Mouse (Mus musculus) forebrain, embryonic 13.5 days (tissue): ENCODE results near the gene Ppm1f. TPM values are rescaled to one million over a fixed set of nuclear protein-coding genes. Genes with fewer than 3 reads are reported as not detected.
"Not testable (repeated sequence)": the region's sequence is repeated elsewhere in the genome, so short reads cannot be mapped to it uniquely, and the experiment has no call there.

Source experiments
- ATAC-seq: fragments of 200-750 bp; cut with Nextera tagmentation; 2 replicates; pipeline ENCODE4 v1.8.0; 2017
- H3K27ac ChIP-seq: fragments of 300-500 bp; sonication (generic); 2 replicates; pipeline ENCODE4 v1.5.1; 2015; ENCODE audit warnings: inconsistent platforms, mild to moderate bottlenecking, moderate library complexity
- H3K27me3 ChIP-seq: fragments of 300-500 bp; sonication (generic); 2 replicates; pipeline ENCODE4 v1.6.1; 2015; ENCODE audit warnings: mild to moderate bottlenecking, inconsistent platforms
- H3K36me3 ChIP-seq: fragments of 300-500 bp; sonication (generic); 2 replicates; pipeline ENCODE4 v1.6.1; 2015; ENCODE audit warnings: mild to moderate bottlenecking, inconsistent platforms; ENCODE audit not compliant: poor library complexity, severe bottlenecking
- H3K4me1 ChIP-seq: fragments of 300-500 bp; sonication (generic); 2 replicates; pipeline ENCODE4 v1.6.1; 2015; ENCODE audit warnings: inconsistent platforms
- H3K4me2 ChIP-seq: fragments of 300-500 bp; sonication (generic); 2 replicates; pipeline ENCODE4 v1.6.1; 2015; ENCODE audit warnings: inconsistent platforms, mild to moderate bottlenecking, moderate library complexity
- H3K4me3 ChIP-seq: fragments of 300-500 bp; sonication (generic); 2 replicates; pipeline ENCODE4 v1.5.1; 2015; ENCODE audit warnings: mild to moderate bottlenecking, inconsistent platforms
- H3K9ac ChIP-seq: fragments of 300-500 bp; sonication (generic); 2 replicates; pipeline ENCODE4 v1.6.1; 2015; ENCODE audit warnings: mild to moderate bottlenecking, inconsistent platforms
- H3K9me3 ChIP-seq: fragments of 300-500 bp; sonication (generic); replicated peaks from 2 replicates; pipeline ENCODE4 v1.6.1; 2016; ENCODE audit warnings: inconsistent platforms
- WGBS: fragments of 180-500 bp; shearing (Covaris S2); methylation state at CpG from one replicate; pipeline ENCODE4 v1.1.7; 2015; 5-methylcytosine and 5-hydroxymethylcytosine counted together
- polyA plus RNA-seq: library from polyadenylated mRNA; unstranded; fragments of >200 nt; fragmentation: Nextera tagmentation; extraction: Ambion mirVana; gene quantifications from 2 replicates; pipeline ENCODE4 v1.2.1, GENCODE M21; 2015

The Ppm1f gene
- 22.8 and 26.8 TPM in 2 replicates for polyA plus RNA-seq

DNA sequence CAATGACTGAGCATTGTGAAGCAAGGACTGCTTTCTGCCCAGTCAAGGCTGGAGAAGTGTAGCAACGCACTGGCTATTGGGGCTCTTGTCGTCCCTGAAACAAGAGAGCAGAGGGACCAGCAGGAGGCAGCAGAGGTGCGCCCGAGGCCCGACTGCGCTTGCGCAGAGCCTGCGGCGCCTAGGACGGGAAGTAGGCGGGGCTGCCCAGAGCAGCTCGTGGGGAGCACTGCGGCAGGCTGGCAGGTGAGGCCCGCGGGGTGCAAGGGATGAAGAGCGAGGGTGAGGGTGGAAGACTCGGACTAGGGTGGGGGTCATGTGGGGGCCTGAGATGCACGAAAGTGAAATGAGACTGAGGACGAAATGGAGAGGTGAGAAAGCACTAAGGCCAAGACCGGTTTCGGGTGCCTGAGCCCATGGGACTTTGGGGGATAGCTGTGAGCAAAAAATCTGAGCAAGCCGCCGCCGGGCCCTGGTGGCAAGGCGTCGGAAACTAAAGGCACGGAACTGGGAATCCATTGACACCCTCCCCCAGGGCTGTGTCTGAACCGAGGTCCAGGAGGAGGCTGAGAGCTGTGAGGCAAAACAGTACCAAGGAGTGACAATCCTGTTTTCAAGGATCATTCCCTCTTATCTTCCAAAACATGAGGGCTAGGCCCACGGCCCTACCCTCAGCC lies at the start of gene Ppm1f:
Gene Ppm1f (plus strand): TSS at position 88 of the 674 bp plus-strand sequence.
- under 1% methylated on average over 29 of the region's 29 CpGs for WGBS
- peak within 1 kb of the TSS; percentile 60 for H3K4me3 ChIP-seq

DNA sequence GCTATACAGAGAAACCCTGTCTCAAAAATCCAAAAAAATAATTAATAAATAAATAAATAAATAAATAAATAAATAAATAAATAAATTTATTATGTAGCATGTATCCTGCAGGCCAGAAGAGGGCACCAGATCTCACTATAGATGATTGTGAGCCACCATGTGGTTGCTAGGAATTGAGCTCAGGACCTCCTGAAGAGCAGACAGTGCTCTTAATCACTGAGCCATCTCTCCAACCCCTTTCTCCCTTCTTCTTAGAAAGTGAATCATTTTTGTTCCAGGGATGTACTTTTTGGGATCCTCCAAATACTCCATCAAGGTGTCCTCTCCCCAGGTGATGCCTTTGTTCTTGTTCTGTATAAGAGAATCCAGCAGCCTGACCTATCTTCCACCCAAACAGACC lies 47.1 kb upstream of the Ppm1f start:
- Histone ChIP-seq H3K4me2 (no peak overlapping the region), H3K4me3 (no peak overlapping the region), H3K27me3 (no peaks in the 10 kb centered on the region), H3K27ac (no peak overlapping the region), H3K36me3 (no peaks in the 10 kb centered on the region), H3K9ac (no peak overlapping the region), H3K4me1 (no peaks in the 10 kb centered on the region), H3K9me3 (no peaks in the 10 kb centered on the region)
- no peak for ATAC-seq

More for the DNA sequence above, at the start of gene Ppm1f:
- Histone ChIP-seq H3K9ac (peak within 1 kb of the TSS; percentile 81), H3K4me1 (peaks cover 23% of the 10 kb centered on the region), H3K9me3 (no peaks in the 10 kb centered on the region), H3K36me3 (peaks cover 28% of the 10 kb centered on the region), H3K27ac (peak within 1 kb of the TSS; percentile 36), H3K4me2 (peak within 1 kb of the TSS; percentile 67), H3K27me3 (no peaks in the 10 kb centered on the region)
- peak; percentile 92 for ATAC-seq

DNA sequence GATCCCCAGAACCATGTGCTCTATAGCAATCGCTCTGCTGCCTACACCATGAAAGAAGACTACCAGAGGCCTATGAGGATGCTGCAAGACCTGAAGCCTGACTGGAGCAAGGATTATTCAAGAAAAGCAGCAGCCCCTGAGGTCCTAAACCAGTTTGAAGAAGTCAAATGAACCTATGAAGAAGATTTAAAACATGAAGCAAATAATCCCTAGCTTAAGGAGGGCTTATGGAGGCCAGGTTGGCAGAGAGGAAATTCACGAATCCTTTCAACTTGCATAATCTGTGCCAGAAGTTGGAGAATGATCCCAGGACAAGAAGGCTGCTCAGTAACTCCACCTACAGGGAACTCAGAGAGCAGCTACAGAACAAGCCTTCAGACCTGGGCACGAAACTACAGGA lies 43.9 kb upstream of the Ppm1f start:
- H3K36me3 ChIP-seq: no peaks in the 10 kb centered on the region
- H3K9me3 ChIP-seq: no peaks in the 10 kb centered on the region
- H3K27ac ChIP-seq: no peak overlapping the region
- no peaks in the 10 kb centered on the region for H3K27me3 ChIP-seq
- no peaks in the 10 kb centered on the region for H3K4me1 ChIP-seq
- H3K4me2 ChIP-seq: no peak overlapping the region
- no peak overlapping the region for H3K9ac ChIP-seq
- no peak overlapping the region for H3K4me3 ChIP-seq
- ATAC-seq: no peak
- 88% methylated on average over 3 of the region's 3 CpGs for WGBS

DNA sequence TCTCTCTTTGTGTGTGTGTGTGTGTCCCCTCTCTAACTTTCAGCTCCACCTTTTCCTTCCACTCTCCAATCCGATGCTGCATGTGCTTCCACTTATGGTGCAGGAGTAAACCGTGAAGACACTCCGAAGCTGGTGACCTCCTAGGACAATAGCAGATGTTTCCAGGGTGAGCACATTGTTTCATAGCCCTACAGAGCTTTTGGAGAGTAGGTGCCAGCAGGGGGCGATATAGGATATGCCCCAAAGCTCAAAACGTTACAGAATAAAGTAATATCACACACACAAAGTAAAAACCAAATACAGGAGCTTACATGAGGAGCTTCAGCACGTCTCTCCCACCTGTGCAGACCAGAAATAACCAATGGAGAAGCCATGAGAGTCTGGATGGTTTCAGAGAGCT lies 41.4 kb upstream of the Ppm1f start:
- no peaks in the 10 kb centered on the region for H3K4me1 ChIP-seq
- H3K36me3 ChIP-seq: no peaks in the 10 kb centered on the region
- no peak overlapping the region for H3K4me2 ChIP-seq
- ATAC-seq: no peak
- H3K27ac ChIP-seq: no peak overlapping the region
- H3K9ac ChIP-seq: no peak overlapping the region
- H3K4me3 ChIP-seq: no peak overlapping the region
- no peaks in the 10 kb centered on the region for H3K27me3 ChIP-seq
- WGBS: 36% methylated on average over 6 of the region's 6 CpGs
- H3K9me3 ChIP-seq: no peaks in the 10 kb centered on the region

DNA sequence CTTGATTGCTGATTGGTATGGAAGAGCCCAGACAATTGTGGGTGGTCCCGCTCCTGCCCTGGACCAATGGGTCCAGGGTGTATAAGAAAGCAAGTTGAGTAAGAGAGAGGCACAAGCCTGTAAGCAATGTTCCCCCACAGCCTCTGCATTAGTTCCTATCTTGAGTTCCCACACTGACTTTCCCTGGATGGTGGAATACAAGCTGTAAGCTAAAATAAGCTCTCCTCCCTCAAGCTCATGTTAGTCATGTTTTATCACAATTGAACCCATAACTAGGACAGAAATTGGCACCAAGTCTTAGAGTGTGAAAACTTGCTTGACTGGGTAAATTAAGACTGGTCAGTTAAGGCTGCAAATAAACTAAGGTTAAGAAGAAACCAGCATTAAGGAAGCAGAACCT lies 40.7 kb upstream of the Ppm1f start:
- Histone ChIP-seq H3K4me2 (no peak overlapping the region), H3K4me3 (no peak overlapping the region), H3K27me3 (no peaks in the 10 kb centered on the region), H3K27ac (no peak overlapping the region), H3K9ac (no peak overlapping the region), H3K36me3 (no peaks in the 10 kb centered on the region), H3K9me3 (no peaks in the 10 kb centered on the region), H3K4me1 (no peaks in the 10 kb centered on the region)
- ATAC-seq: no peak
- 93% methylated on average over 1 of the region's 1 CpGs for WGBS

DNA sequence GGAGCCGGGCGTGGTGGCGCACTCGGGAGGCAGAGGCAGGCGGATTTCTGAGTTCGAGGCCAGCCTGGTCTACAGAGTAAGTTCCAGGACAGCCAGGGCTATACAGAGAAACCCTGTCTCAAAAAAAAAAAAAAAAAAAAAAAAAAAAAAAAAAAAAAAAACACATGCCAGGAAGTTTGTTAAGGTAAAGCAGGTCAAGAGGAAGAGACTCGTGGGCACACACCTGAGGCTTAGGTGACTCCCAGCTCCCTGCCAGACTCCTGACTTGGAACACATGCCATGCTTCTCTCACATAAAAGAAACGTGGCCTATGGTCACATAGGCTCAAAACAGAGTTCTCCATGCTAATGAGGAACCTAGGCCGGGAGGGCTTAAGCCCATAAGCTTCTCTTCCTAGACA lies 40.2 kb upstream of the Ppm1f start:
- not testable (repeated sequence) for H3K27me3 ChIP-seq, H3K27ac ChIP-seq, H3K36me3 ChIP-seq, H3K9ac ChIP-seq, H3K4me2 ChIP-seq, ATAC-seq, H3K4me3 ChIP-seq, H3K9me3 ChIP-seq, H3K4me1 ChIP-seq
- 78% methylated on average over 9 of the region's 9 CpGs for WGBS

DNA sequence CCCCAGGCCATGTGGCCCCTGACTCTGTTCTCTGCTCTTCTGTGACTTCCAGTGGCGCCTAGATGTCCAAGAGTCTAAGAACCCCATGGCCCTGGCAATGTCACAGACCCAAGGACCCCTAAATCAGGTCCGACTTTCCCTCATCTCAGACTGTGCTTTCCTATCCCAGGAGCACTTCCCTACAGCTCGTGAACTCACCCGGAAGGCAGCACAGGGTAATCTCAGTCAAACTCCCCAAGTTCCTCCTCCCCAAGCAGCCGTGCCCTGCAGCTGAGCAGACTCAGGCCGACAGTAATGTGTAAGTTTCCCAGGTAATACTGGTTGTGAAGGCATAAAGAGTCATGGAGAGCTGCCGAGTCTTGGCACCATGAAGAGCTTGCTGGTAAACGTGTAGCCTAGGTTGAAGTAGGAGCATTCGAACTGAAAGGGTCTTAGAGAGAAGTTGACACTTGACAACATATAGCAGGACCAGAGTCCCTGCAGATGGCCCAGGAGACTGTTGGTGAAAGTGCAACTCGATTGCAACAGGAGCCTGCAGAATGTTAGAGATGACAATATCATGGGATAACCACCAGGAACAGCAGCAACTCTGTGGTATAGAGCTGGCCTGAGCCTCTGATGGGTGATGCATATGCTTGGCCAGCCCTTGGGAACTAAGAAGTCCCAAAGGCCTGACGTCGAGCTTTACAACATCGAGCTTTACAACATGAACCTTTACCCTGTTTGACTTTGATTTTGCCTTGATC lies 39.4 kb upstream of the Ppm1f start:
- no peaks in the 10 kb centered on the region for H3K36me3 ChIP-seq
- H3K27ac ChIP-seq: no peak overlapping the region
- H3K4me2 ChIP-seq: no peak overlapping the region
- H3K9me3 ChIP-seq: no peaks in the 10 kb centered on the region
- no peak overlapping the region for H3K9ac ChIP-seq
- H3K4me1 ChIP-seq: no peaks in the 10 kb centered on the region
- no peak for ATAC-seq
- H3K27me3 ChIP-seq: no peaks in the 10 kb centered on the region
- H3K4me3 ChIP-seq: no peak overlapping the region
- WGBS: 77% methylated on average over 13 of the region's 13 CpGs

DNA sequence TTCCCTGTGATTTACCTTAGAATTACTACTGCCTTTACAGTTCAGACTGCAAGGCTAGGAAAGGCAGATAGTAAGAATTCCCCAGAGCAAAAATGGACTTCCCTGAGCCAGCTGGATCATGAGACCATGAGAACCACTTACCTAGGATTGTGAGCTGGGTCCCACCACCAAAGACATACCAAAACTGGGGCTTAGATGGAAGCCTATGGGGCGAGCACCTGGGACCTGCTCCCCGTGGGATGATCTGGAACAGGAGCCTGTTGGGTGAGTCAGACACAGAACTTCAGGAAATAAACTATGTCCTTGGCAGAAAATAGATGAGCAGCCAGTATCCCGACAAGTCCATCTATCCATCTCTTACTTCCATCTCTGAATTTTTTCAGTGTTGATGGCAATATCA lies 34.0 kb upstream of the Ppm1f start:
- 80% methylated on average over 3 of the region's 3 CpGs for WGBS
- no peak for ATAC-seq
- H3K9me3 ChIP-seq: no peaks in the 10 kb centered on the region
- H3K27me3 ChIP-seq: no peaks in the 10 kb centered on the region
- H3K4me1 ChIP-seq: no peaks in the 10 kb centered on the region
- H3K4me2 ChIP-seq: no peak overlapping the region
- no peak overlapping the region for H3K9ac ChIP-seq
- no peak overlapping the region for H3K4me3 ChIP-seq
- H3K27ac ChIP-seq: no peak overlapping the region
- H3K36me3 ChIP-seq: no peaks in the 10 kb centered on the region

DNA sequence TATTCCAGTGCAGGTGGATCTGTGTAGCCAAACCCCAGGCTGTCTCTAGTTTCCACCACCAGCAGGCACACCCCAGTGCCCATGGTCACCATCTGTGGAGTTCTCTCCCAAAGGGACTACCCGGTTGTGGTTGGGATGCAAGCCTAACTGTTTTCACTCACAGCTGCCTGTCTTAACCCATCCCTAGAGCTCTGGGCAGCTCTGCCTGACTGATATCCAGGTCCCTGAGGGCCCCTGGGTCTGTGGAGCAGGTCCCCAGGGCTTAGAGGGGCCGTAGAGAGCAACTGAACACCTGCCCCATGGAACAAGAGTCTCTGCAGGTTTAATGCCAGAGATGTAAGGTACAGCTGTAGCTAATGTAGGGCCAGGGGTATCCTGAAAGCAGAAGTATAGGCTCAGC lies 32.3 kb upstream of the Ppm1f start, which contains the start of gene Igll1:
Gene Igll1 (minus strand): TSS at position 8 of the 400 bp plus-strand sequence.
- H3K4me3 ChIP-seq: no peak within 1 kb of the TSS
- no peak within 1 kb of the TSS for H3K27ac ChIP-seq
- no peaks in the 10 kb centered on the region for H3K36me3 ChIP-seq
- no peaks in the 10 kb centered on the region for H3K27me3 ChIP-seq
- H3K9me3 ChIP-seq: no peaks in the 10 kb centered on the region
- no peaks in the 10 kb centered on the region for H3K4me1 ChIP-seq
- 72% methylated on average over 2 of the region's 2 CpGs for WGBS
- no peak within 1 kb of the TSS for H3K9ac ChIP-seq
- no peak for ATAC-seq
- no peak within 1 kb of the TSS for H3K4me2 ChIP-seq

DNA sequence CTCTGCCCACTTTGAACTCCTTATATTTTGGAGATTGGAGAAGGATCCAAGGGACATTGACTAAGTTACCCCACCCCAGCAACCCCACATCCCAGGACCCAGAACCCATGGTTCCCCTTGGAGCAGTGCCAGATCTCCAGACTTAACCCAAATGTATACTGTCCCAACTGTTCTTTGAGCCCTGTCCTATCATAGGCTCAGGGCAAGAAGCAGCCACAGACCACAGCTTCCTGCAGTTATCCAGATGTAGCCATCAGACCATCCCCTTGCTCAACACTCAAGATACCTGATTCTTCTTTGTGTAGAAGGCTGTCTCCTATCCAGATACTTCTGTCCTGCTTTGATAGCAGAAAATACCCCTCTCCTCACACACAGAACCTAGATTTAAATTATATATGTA lies 31.1 kb upstream of the Ppm1f start:
- no peak overlapping the region for H3K4me3 ChIP-seq
- H3K36me3 ChIP-seq: no peaks in the 10 kb centered on the region
- ATAC-seq: no peak
- no peaks in the 10 kb centered on the region for H3K9me3 ChIP-seq
- H3K4me1 ChIP-seq: no peaks in the 10 kb centered on the region
- no peak overlapping the region for H3K9ac ChIP-seq
- H3K4me2 ChIP-seq: no peak overlapping the region
- H3K27me3 ChIP-seq: no peaks in the 10 kb centered on the region
- no peak overlapping the region for H3K27ac ChIP-seq

DNA sequence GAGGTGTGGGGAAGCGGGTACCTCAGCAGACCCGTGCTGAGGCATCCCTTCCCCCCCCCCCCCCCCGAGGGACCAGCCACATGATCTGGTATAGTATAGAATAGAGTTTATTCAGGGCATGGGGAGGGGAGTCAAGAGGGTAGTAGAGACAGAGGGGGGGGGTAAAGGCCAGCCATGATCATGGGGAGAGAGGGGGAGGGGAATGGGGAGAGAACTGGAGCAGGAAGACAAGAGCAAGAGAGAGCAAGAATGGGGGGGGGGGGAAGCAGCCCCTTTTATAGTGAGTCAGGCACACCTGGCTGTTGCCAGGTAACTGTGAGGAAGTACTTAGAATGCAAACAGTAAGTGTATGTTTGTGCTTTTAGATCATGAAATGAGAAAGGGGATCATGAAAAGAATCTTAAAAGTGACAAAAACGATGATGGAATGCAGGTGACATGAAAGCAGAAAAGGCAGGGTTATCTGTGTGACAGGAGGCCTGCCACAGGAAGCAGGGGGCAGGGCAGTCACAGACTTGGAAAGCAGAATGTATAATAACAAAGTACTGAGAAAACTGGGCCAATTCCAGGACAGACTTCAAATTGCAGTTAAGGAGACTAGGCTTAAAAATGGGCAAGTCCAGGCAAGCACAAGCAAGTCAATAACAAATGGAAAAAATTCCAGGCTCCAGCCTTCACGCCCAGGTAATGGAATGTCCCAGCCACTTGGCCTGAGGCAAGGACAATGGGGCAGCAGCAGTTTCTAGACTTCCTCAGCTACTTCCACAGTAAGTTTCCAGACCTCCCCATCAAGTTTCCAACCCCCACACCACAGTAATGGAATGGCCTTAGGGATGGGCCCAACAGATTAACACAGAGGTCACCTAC lies 30.3 kb upstream of the Ppm1f start:
- H3K27me3 ChIP-seq: no peaks in the 10 kb centered on the region
- whole genome bisulfite sequencing: 55% methylated on average over 4 of the region's 5 CpGs
- no peak overlapping the region for H3K27ac ChIP-seq
- H3K4me2 ChIP-seq: no peak overlapping the region
- no peak overlapping the region for H3K4me3 ChIP-seq
- no peak overlapping the region for H3K9ac ChIP-seq
- no peaks in the 10 kb centered on the region for H3K4me1 ChIP-seq
- no peaks in the 10 kb centered on the region for H3K36me3 ChIP-seq
- no peaks in the 10 kb centered on the region for H3K9me3 ChIP-seq
- ATAC-seq: no peak

DNA sequence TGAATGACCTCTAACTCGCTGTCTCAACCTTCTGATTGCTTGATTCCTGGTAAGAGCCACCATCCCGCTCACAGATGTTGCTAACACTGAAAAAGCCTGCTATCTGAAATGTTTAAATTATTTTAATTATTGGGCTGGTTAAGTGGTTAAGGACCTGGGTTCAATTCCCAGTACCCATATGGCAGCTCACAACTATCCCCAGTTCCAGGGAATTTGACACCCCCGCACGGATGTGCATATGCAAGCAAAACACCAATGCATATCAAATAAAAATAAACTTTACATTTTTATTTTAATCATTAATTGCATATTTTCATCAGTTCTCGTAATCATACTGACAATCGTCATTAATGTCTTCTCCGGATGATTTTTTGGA lies 26.0 kb upstream of the Ppm1f start:
- Histone ChIP-seq H3K36me3 (peaks cover 7% of the 10 kb centered on the region; the same call in 1 of the 2 replicates), H3K9ac (no peak overlapping the region; the same call in 1 of the 2 replicates), H3K9me3 (no peaks in the 10 kb centered on the region), H3K27me3 (no peaks in the 10 kb centered on the region), H3K4me1 (peaks cover 16% of the 10 kb centered on the region), H3K4me2 (peak overlapping the region; percentile 81), H3K4me3 (peak overlapping the region; percentile 78), H3K27ac (peak overlapping the region; percentile 92)
- WGBS: 34% methylated on average over 7 of the region's 7 CpGs
- peak; percentile 69 for ATAC-seq
